In the genomic region with DNA sequence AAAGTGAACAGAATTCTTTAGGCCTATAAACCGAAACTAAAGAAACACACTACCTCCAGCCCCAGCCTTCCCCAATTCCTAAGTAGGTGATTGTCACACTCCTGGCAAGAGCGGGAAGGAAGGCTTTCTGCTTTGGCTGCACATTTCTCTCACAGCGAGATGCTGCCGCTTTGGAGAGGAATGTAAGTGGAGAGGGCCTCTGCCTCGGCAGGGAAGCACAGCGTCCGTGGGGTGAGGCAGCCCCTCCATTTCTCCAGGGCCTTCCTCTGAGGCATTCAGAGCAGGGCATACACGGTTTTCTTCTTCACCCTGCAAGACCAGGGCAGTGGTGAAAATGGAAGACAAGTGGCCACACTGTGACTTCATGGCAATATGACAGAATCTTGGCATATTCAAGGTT, we compare ENCODE assay signal across 26 mouse cellular contexts. TPM values are rescaled to one million over a fixed set of nuclear protein-coding genes. Genes with fewer than 3 reads are reported as not detected.
A peak's percentile ranks its signal among the peaks of the same experiment; 100 is the strongest.
DNase-seq lines count a peak whose midpoint lies in the region; ATAC-seq lines count a peak whose summit lies in the region.
"Had no signal": no experiment of that assay in that cellular context is flagged by ENCODE, and none has a peak within 500 bp of the region (broad histone marks: within the 10 kb centered on the region; RNA-seq: fewer than 3 reads in every experiment).

No protein-coding gene starts in this region.

- H3K4me1 ChIP-seq in neural tube, embryonic 15.5 days = peaks cover 12% of the 10 kb centered on the region
- H3K4me1 ChIP-seq: forebrain, embryonic 15.5 days; limb, embryonic 12.5 days; midbrain, embryonic 15.5 days had no signal

- H3K9ac ChIP-seq in neural tube, embryonic 15.5 days (replicated peaks) = no peak overlapping the region
- H3K9ac ChIP-seq: forebrain, embryonic 15.5 days; hindbrain, embryonic 14.5 days; limb, embryonic 12.5 days; liver, embryonic 15.5 days; lung, embryonic 14.5 days; midbrain, embryonic 15.5 days; neural tube, embryonic 12.5 days had no signal

- H3K9me3 ChIP-seq in neural tube, embryonic 15.5 days (replicated peaks) = no peaks in the 10 kb centered on the region
- H3K9me3 ChIP-seq: forebrain, embryonic 15.5 days; limb, embryonic 12.5 days; liver, embryonic 15.5 days; midbrain, embryonic 15.5 days; neural tube, embryonic 12.5 days had no signal

- 0 out of 2 replicates have a peak, but pooled peaks have one; percentile 21 for ATAC-seq in frontal cortex, adult (ENCODE audit: low TSS enrichment)
- no peak for ATAC-seq in neural tube, embryonic 15.5 days (ENCODE audit: low FRiP score)
- ATAC-seq: forebrain, embryonic 15.5 days; intestine, postnatal 0 days; midbrain, embryonic 15.5 days had no signal

- H3K27ac ChIP-seq in neural tube, embryonic 15.5 days (replicated peaks) = 0 out of 2 replicates have a peak overlapping the region, but pooled peaks have one; percentile 9
- H3K27ac ChIP-seq: forebrain, embryonic 15.5 days; hindbrain, embryonic 14.5 days; limb, embryonic 12.5 days; liver, embryonic 15.5 days; midbrain, embryonic 15.5 days; neural tube, embryonic 12.5 days had no signal

- H3K27me3 ChIP-seq in neural tube, embryonic 15.5 days (replicated peaks) = no peaks in the 10 kb centered on the region
- H3K27me3 ChIP-seq: forebrain, embryonic 15.5 days; limb, embryonic 12.5 days; liver, embryonic 15.5 days; midbrain, embryonic 15.5 days; neural tube, embryonic 12.5 days had no signal

- H3K4me2 ChIP-seq in neural tube, embryonic 15.5 days = no peak overlapping the region
- H3K4me2 ChIP-seq: forebrain, embryonic 15.5 days; hindbrain, embryonic 14.5 days; limb, embryonic 12.5 days; liver, embryonic 15.5 days; lung, embryonic 14.5 days; midbrain, embryonic 15.5 days; neural tube, embryonic 12.5 days had no signal

- DNase-seq in cerebellum, postnatal 10 days = peak; percentile 50 to 66
- no peak for DNase-seq in cerebellum, adult 11 months
- DNase-seq in frontal cortex, postnatal 25 days (ENCODE audit: low spot score in 2 of 2) = no peak
- no peak for DNase-seq in neural tube, embryonic 10.5 days (ENCODE audit: extremely low spot score, low spot score)
- DNase-seq in kidney, adult 18-20 months = no peak
- DNase-seq: adrenal gland, postnatal 14 days; kidney, postnatal 14 days; layer of hippocampus, adult 9-11 months; lung, embryonic 14.5 days; lung, postnatal 14 days had no signal

- 40% methylated on average over 8 of the region's 8 CpGs for WGBS in neural tube, embryonic 15.5 days

- no peak overlapping the region for H3K4me3 ChIP-seq in neural tube, embryonic 15.5 days (replicated peaks)
- H3K4me3 ChIP-seq: forebrain, embryonic 15.5 days; limb, embryonic 12.5 days; liver, embryonic 15.5 days; midbrain, embryonic 15.5 days; neural tube, embryonic 12.5 days had no signal

- peaks cover 3% of the 10 kb centered on the region; the same call in 1 of the 2 replicates for H3K36me3 ChIP-seq in neural tube, embryonic 15.5 days
- H3K36me3 ChIP-seq: forebrain, embryonic 15.5 days; liver, embryonic 15.5 days; midbrain, embryonic 15.5 days had no signal

RNA-seq across cellular contexts. Expression of gene Rpl37a, which starts 11.6 kb away (rescaled TPM):
- 1,001 and 1,078 TPM in 2 replicates for polyA plus RNA-seq in neural tube, embryonic 15.5 days (2015; fragmentation: Nextera tagmentation; extraction: Ambion mirVana)

RNA-seq across cellular contexts. Expression of gene Ankar, which starts 22.3 kb away (rescaled TPM):
- polyA plus RNA-seq in neural tube, embryonic 15.5 days (2015; fragmentation: Nextera tagmentation; extraction: Ambion mirVana) = not detected in 2 replicates
- polyA plus RNA-seq: cortical plate, adult 2 months; embryonic facial prominence, embryonic 11.5 days; forebrain, embryonic 15.5 days; heart, embryonic 16.5 days; hindbrain, embryonic 14.5 days; intestine, postnatal 0 days; kidney, embryonic 14.5 days; limb, embryonic 12.5 days; liver, adult 2 months; liver, embryonic 15.5 days; lung, embryonic 14.5 days; midbrain, embryonic 15.5 days; neural tube, embryonic 12.5 days; stomach, embryonic 14.5 days; thymus, postnatal 0 days had no signal

Comparison
In these comparisons a context has a peak if more than half of its experiments do, and no peak if none do; other contexts are left out.
1. DNase-seq: peak in cerebellum, postnatal 10 days (2 of 2); none in cerebellum, adult 11 months (single experiment), frontal cortex, postnatal 25 days (0 of 2), neural tube, embryonic 10.5 days (single experiment) and kidney, adult 18-20 months (single experiment).